Mouse (Mus musculus) forebrain, embryonic 15.5 days (tissue): ENCODE results near the gene Ppm1a. TPM values are rescaled to one million over a fixed set of nuclear protein-coding genes. Genes with fewer than 3 reads are reported as not detected.

Experiments used
- ATAC-seq: fragments of 200-750 bp; cut with Nextera tagmentation; replicated peaks from 2 replicates; pipeline ENCODE4 v1.8.0; 2017; ENCODE audit warnings: mild to moderate bottlenecking, moderate TSS enrichment, moderate library complexity
- H3K27ac ChIP-seq: fragments of 300-500 bp; sonication (generic); replicated peaks from 2 replicates; pipeline ENCODE4 v1.5.1; 2015; ENCODE audit warnings: mild to moderate bottlenecking, inconsistent platforms
- H3K27me3 ChIP-seq: fragments of 300-500 bp; sonication (generic); 2 replicates; pipeline ENCODE4 v1.6.1; 2015; ENCODE audit warnings: inconsistent platforms
- H3K36me3 ChIP-seq: fragments of 300-500 bp; sonication (generic); 2 replicates; pipeline ENCODE4 v1.6.1; 2015; ENCODE audit warnings: mild to moderate bottlenecking, inconsistent platforms
- H3K4me1 ChIP-seq: fragments of 300-500 bp; sonication (generic); 2 replicates; pipeline ENCODE4 v1.6.1; 2015; ENCODE audit warnings: inconsistent platforms
- H3K4me2 ChIP-seq: fragments of 300-500 bp; sonication (generic); replicated peaks from 2 replicates; pipeline ENCODE4 v1.6.1; 2015; ENCODE audit warnings: mild to moderate bottlenecking, inconsistent platforms
- H3K4me3 ChIP-seq: fragments of 300-500 bp; sonication (generic); 2 replicates; pipeline ENCODE4 v1.5.1; 2015; ENCODE audit warnings: mild to moderate bottlenecking, inconsistent platforms
- H3K9ac ChIP-seq: fragments of 300-500 bp; sonication (generic); replicated peaks from 2 replicates; pipeline ENCODE4 v1.6.1; 2015; ENCODE audit warnings: mild to moderate bottlenecking, inconsistent platforms
- H3K9me3 ChIP-seq: fragments of 300-500 bp; sonication (generic); 2 replicates; pipeline ENCODE4 v1.6.1; 2016; ENCODE audit warnings: inconsistent platforms
- WGBS: fragments of 180-500 bp; shearing (Covaris S2); methylation state at CpG from one replicate; pipeline ENCODE4 v1.1.7; 2015; ENCODE audit warnings: mixed read lengths; 5-methylcytosine and 5-hydroxymethylcytosine counted together
- polyA plus RNA-seq: library from polyadenylated mRNA; unstranded; fragments of >200 nt; fragmentation: Nextera tagmentation; extraction: Ambion mirVana; gene quantifications from 2 replicates; pipeline ENCODE4 v1.2.1, GENCODE M21; 2015

Gene Ppm1a
- polyA plus RNA-seq, 1 experiment from 2014 or later, result 66.9 TPM

- WGBS, result 83% methylated on average over 4 of the region's 4 CpGs
- H3K9me3 ChIP-seq, result no peaks in the 10 kb centered on the region
- 0 out of 2 replicates have a peak, but pooled peaks cover 3% of the 10 kb centered on the region for H3K4me1 ChIP-seq
- H3K36me3 ChIP-seq, result peaks cover 28% of the 10 kb centered on the region
- no peaks in the 10 kb centered on the region for H3K27me3 ChIP-seq
- H3K4me2 ChIP-seq, result no peak overlapping the region
- H3K27ac ChIP-seq, result no peak overlapping the region
- H3K9ac ChIP-seq, result no peak overlapping the region
- ATAC-seq, result no peak
- H3K4me3 ChIP-seq, result no peak overlapping the region
These were observed 29.7 kb downstream of the Ppm1a start for GRCm38 (mm10) chr12:72786986-72787385.

GRCm38 (mm10) chr12:72790538-72790937, 33.3 kb downstream of the Ppm1a start:
- Histone ChIP-seq H3K27me3 (no peaks in the 10 kb centered on the region), H3K4me3 (no peak overlapping the region), H3K4me2 (no peak overlapping the region), H3K36me3 (peaks cover 33% of the 10 kb centered on the region), H3K9ac (no peak overlapping the region), H3K4me1 (0 out of 2 replicates have a peak, but pooled peaks cover 3% of the 10 kb centered on the region), H3K9me3 (no peaks in the 10 kb centered on the region), H3K27ac (no peak overlapping the region)
- no peak for ATAC-seq
- WGBS, result 53% methylated on average over 7 of the region's 7 CpGs

GRCm38 (mm10) chr12:72792320-72793091, 35.3 kb downstream of the Ppm1a start:
- no peaks in the 10 kb centered on the region for H3K27me3 ChIP-seq
- H3K36me3 ChIP-seq, result peaks cover 34% of the 10 kb centered on the region
- H3K4me3 ChIP-seq, result no peak overlapping the region
- H3K9me3 ChIP-seq, result no peaks in the 10 kb centered on the region
- H3K4me1 ChIP-seq, result 0 out of 2 replicates have a peak, but pooled peaks cover 3% of the 10 kb centered on the region
- no peak for ATAC-seq
- no peak overlapping the region for H3K27ac ChIP-seq
- no peak overlapping the region for H3K9ac ChIP-seq
- 88% methylated on average over 11 of the region's 11 CpGs for WGBS
- no peak overlapping the region for H3K4me2 ChIP-seq

- Histone ChIP-seq H3K27ac (no peak overlapping the region), H3K4me2 (no peak overlapping the region), H3K9ac (no peak overlapping the region), H3K36me3 (peaks cover 34% of the 10 kb centered on the region), H3K27me3 (no peaks in the 10 kb centered on the region), H3K4me3 (no peak overlapping the region), H3K9me3 (no peaks in the 10 kb centered on the region), H3K4me1 (0 out of 2 replicates have a peak, but pooled peaks cover 3% of the 10 kb centered on the region)
- WGBS, result 81% methylated on average over 8 of the region's 8 CpGs
- ATAC-seq, result no peak
These were observed 36.7 kb downstream of the Ppm1a start for GRCm38 (mm10) chr12:72793983-72794382.

- WGBS, result 85% methylated on average over 6 of the region's 6 CpGs
- H3K4me2 ChIP-seq, result no peak overlapping the region
- no peak for ATAC-seq
- H3K4me1 ChIP-seq, result no peaks in the 10 kb centered on the region
- no peak overlapping the region for H3K27ac ChIP-seq
- H3K9me3 ChIP-seq, result no peaks in the 10 kb centered on the region; the same call in 1 of the 2 replicates
- H3K36me3 ChIP-seq, result no peaks in the 10 kb centered on the region
- no peak overlapping the region for H3K9ac ChIP-seq
- no peak overlapping the region for H3K4me3 ChIP-seq
- H3K27me3 ChIP-seq, result no peaks in the 10 kb centered on the region
These were observed 52.5 kb downstream of the Ppm1a start for GRCm38 (mm10) chr12:72809798-72810197.

GRCm38 (mm10) chr12:72811588-72811987, 54.3 kb downstream of the Ppm1a start:
- H3K4me2 ChIP-seq, result no peak overlapping the region
- H3K4me3 ChIP-seq, result no peak overlapping the region
- 81% methylated on average over 3 of the region's 3 CpGs for WGBS
- no peaks in the 10 kb centered on the region; the same call in 1 of the 2 replicates for H3K9me3 ChIP-seq
- no peaks in the 10 kb centered on the region for H3K4me1 ChIP-seq
- no peaks in the 10 kb centered on the region for H3K36me3 ChIP-seq
- H3K27ac ChIP-seq, result no peak overlapping the region
- H3K27me3 ChIP-seq, result no peaks in the 10 kb centered on the region
- H3K9ac ChIP-seq, result no peak overlapping the region
- ATAC-seq, result no peak

GRCm38 (mm10) chr12:72820940-72821431, 63.7 kb downstream of the Ppm1a start:
- Histone ChIP-seq H3K36me3 (no peaks in the 10 kb centered on the region), H3K9me3 (no peaks in the 10 kb centered on the region), H3K27me3 (peaks cover 17% of the 10 kb centered on the region), H3K4me2 (peak overlapping the region; percentile 70), H3K4me3 (peak overlapping the region; percentile 47), H3K4me1 (peaks cover 11% of the 10 kb centered on the region), H3K9ac (peak overlapping the region; percentile 54), H3K27ac (peak overlapping the region; percentile 61)
- peak; percentile 91 for ATAC-seq
- under 1% methylated on average over 24 of the region's 24 CpGs for WGBS

- Histone ChIP-seq H3K9ac (peak overlapping the region; percentile 54; the same call in 1 of the 2 replicates), H3K27me3 (peaks cover 17% of the 10 kb centered on the region), H3K4me3 (peak overlapping the region; percentile 47), H3K36me3 (no peaks in the 10 kb centered on the region), H3K9me3 (no peaks in the 10 kb centered on the region), H3K4me2 (peak overlapping the region; percentile 70), H3K27ac (peak overlapping the region; percentile 61), H3K4me1 (peaks cover 11% of the 10 kb centered on the region)
- WGBS, result 32% methylated on average over 6 of the region's 6 CpGs
- ATAC-seq, result no peak
These were observed 64.3 kb downstream of the Ppm1a start for GRCm38 (mm10) chr12:72821589-72821988.

GRCm38 (mm10) chr12:72825656-72826055, 68.4 kb downstream of the Ppm1a start:
- WGBS, result 52% methylated on average over 5 of the region's 5 CpGs
- H3K4me2 ChIP-seq, result no peak overlapping the region
- H3K9me3 ChIP-seq, result no peaks in the 10 kb centered on the region
- H3K36me3 ChIP-seq, result no peaks in the 10 kb centered on the region
- peaks cover 9% of the 10 kb centered on the region for H3K4me1 ChIP-seq
- H3K4me3 ChIP-seq, result no peak overlapping the region
- no peak overlapping the region for H3K27ac ChIP-seq
- H3K27me3 ChIP-seq, result peaks cover 30% of the 10 kb centered on the region
- ATAC-seq, result no peak
- H3K9ac ChIP-seq, result no peak overlapping the region

- no peak for ATAC-seq
- Histone ChIP-seq H3K27me3 (peaks cover 35% of the 10 kb centered on the region), H3K4me2 (no peak overlapping the region), H3K4me1 (peaks cover 16% of the 10 kb centered on the region), H3K9me3 (no peaks in the 10 kb centered on the region), H3K4me3 (no peak overlapping the region), H3K36me3 (no peaks in the 10 kb centered on the region), H3K9ac (no peak overlapping the region), H3K27ac (no peak overlapping the region)
- WGBS, result 78% methylated on average over 9 of the region's 9 CpGs
These were observed 71.7 kb downstream of the Ppm1a start for GRCm38 (mm10) chr12:72828846-72829556.

- no peak for ATAC-seq
- Histone ChIP-seq H3K36me3 (no peaks in the 10 kb centered on the region), H3K4me3 (no peak overlapping the region), H3K27me3 (peaks cover 36% of the 10 kb centered on the region), H3K4me2 (no peak overlapping the region), H3K4me1 (peaks cover 16% of the 10 kb centered on the region), H3K9me3 (no peaks in the 10 kb centered on the region), H3K27ac (no peak overlapping the region), H3K9ac (no peak overlapping the region)
- 73% methylated on average over 20 of the region's 20 CpGs for WGBS
These were observed 72.5 kb downstream of the Ppm1a start for GRCm38 (mm10) chr12:72829777-72830176.

- no peaks in the 10 kb centered on the region for H3K36me3 ChIP-seq
- no peak overlapping the region for H3K27ac ChIP-seq
- H3K9me3 ChIP-seq, result no peaks in the 10 kb centered on the region
- ATAC-seq, result no peak
- peaks cover 36% of the 10 kb centered on the region for H3K27me3 ChIP-seq
- no peak overlapping the region for H3K4me2 ChIP-seq
- H3K4me3 ChIP-seq, result no peak overlapping the region
- H3K4me1 ChIP-seq, result peaks cover 16% of the 10 kb centered on the region
- H3K9ac ChIP-seq, result no peak overlapping the region
- 48% methylated on average over 8 of the region's 8 CpGs for WGBS
These were observed 73.1 kb downstream of the Ppm1a start for GRCm38 (mm10) chr12:72830317-72830716.
